Mouse (Mus musculus): ENCODE results near the gene Car11.
A peak's percentile ranks its signal among the peaks of the same experiment; 100 is the strongest.
"Not testable (repeated sequence)": the region's sequence is repeated elsewhere in the genome, so short reads cannot be mapped to it uniquely, and the experiment has no call there.

The Car11 gene

GRCm38 (mm10) chr7:45699523-45700141, at the start of gene Car11:
TSS of gene Car11 (plus strand) at chr7:45699843.
- DNase-seq (ENCODE audit: extremely low read depth, low read depth) = no peak

- DNase-seq (ENCODE audit: extremely low read depth, low read depth) = not testable (repeated sequence)
Measured at GRCm38 (mm10) chr7:45650484-45650883, 49.2 kb upstream of the Car11 start.

GRCm38 (mm10) chr7:45654424-45655047, 45.1 kb upstream of the Car11 start:
- DNase-seq (ENCODE audit: extremely low read depth, low read depth) = no peak

- DNase-seq (ENCODE audit: extremely low read depth, low read depth) = no peak
Measured at GRCm38 (mm10) chr7:45660746-45661478, 38.7 kb upstream of the Car11 start.

GRCm38 (mm10) chr7:45661702-45662101, 37.9 kb upstream of the Car11 start:
- not testable (repeated sequence) for DNase-seq (ENCODE audit: extremely low read depth, low read depth)

- DNase-seq (ENCODE audit: extremely low read depth, low read depth) = no peak
Measured at GRCm38 (mm10) chr7:45665303-45666138, 34.1 kb upstream of the Car11 start.

- DNase-seq (ENCODE audit: extremely low read depth, low read depth) = no peak
Measured at GRCm38 (mm10) chr7:45666161-45666560, 33.5 kb upstream of the Car11 start, which contains the start of gene Fut2. TSS of gene Fut2 (minus strand) at chr7:45666394.

GRCm38 (mm10) chr7:45667761-45668160, 31.9 kb upstream of the Car11 start:
- DNase-seq (ENCODE audit: extremely low read depth, low read depth) = no peak

- DNase-seq (ENCODE audit: extremely low read depth, low read depth) = peak; percentile 24
Measured at GRCm38 (mm10) chr7:45668921-45669320, 30.7 kb upstream of the Car11 start.

- no peak for DNase-seq (ENCODE audit: extremely low read depth, low read depth)
Measured at GRCm38 (mm10) chr7:45677627-45678295, 21.9 kb upstream of the Car11 start.

- no peak for DNase-seq (ENCODE audit: extremely low read depth, low read depth)
Measured at GRCm38 (mm10) chr7:45678513-45678912, 21.1 kb upstream of the Car11 start.

GRCm38 (mm10) chr7:45679966-45680621, 19.5 kb upstream of the Car11 start:
- no peak for DNase-seq (ENCODE audit: extremely low read depth, low read depth)

- DNase-seq (ENCODE audit: extremely low read depth, low read depth) = peak; percentile 73
Measured at GRCm38 (mm10) chr7:45681046-45681736, 18.5 kb upstream of the Car11 start.

- peak; percentile 66 for DNase-seq (ENCODE audit: extremely low read depth, low read depth)
Measured at GRCm38 (mm10) chr7:45682144-45683126, 17.2 kb upstream of the Car11 start.

- no peak for DNase-seq (ENCODE audit: extremely low read depth, low read depth)
Measured at GRCm38 (mm10) chr7:45683396-45684050, 16.1 kb upstream of the Car11 start, which contains the start of gene Ntn5. TSS of gene Ntn5 (plus strand) at chr7:45684022.

- no peak for DNase-seq (ENCODE audit: extremely low read depth, low read depth)
Measured at GRCm38 (mm10) chr7:45685811-45686210, 13.8 kb upstream of the Car11 start.

GRCm38 (mm10) chr7:45686841-45687240, 12.8 kb upstream of the Car11 start:
- no peak for DNase-seq (ENCODE audit: extremely low read depth, low read depth)

GRCm38 (mm10) chr7:45689099-45689498, 10.5 kb upstream of the Car11 start:
- no peak for DNase-seq (ENCODE audit: extremely low read depth, low read depth)

All from MEL-GATA-1-ER (cell line).